Mouse (Mus musculus) bone marrow, adult 2 months (tissue): ENCODE measurements around the gene Man1a.

Experiments used
- CTCF ChIP-seq: fragments of 200-500 bp; IDR thresholded peaks from 2 replicates; pipeline ENCODE4 v1.5.1; 2011; ENCODE audit warnings: low read length, control low read depth; ENCODE audit not compliant: control insufficient read depth, insufficient read depth
- POLR2A ChIP-seq: fragments of 200-500 bp; IDR thresholded peaks from 2 replicates; pipeline ENCODE4 v1.6.1; 2011; ENCODE audit warnings: low read depth, mild to moderate bottlenecking, control low read depth, low read length, borderline replicate concordance; ENCODE audit not compliant: control insufficient read depth

DNA sequence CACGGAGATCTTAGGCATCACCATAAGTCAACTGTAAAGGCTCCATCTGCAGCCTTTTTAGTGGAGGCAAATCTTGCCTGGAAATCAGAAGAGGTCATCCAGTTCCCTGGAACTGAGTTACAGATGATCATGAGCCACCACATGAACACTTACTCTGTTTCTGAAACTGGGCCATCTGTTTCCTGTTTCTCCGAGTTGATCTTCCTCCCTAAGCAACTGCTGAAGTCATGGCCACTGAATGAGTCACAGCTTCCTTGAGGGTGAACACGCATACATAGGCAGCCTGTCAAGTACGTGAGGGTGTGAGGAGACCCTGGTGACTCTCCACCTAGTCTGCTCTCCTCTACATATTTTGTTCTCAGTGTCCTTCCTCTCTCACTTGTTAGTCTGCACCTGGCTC is 41.4 kb upstream of the Man1a start:
- TF ChIP-seq CTCF (no peak), POLR2A (no peak)
